Mouse (Mus musculus): ENCODE measurements around the gene Myl12a.

Myl12a gene

GRCm38 (mm10) chr17:71002744-71003094, at the start of gene Myl12a:
Gene Myl12a (minus strand): TSS chr17:71002878.
- DNase-seq (ENCODE audit: low read depth, low spot score): no peak

- no peak for DNase-seq (ENCODE audit: low read depth, low spot score)
Measured at GRCm38 (mm10) chr17:71049292-71049691, 46.6 kb upstream of the Myl12a start.

GRCm38 (mm10) chr17:71046856-71047255, 44.2 kb upstream of the Myl12a start:
- no peak for DNase-seq (ENCODE audit: low read depth, low spot score)

- DNase-seq (ENCODE audit: low read depth, low spot score): no peak
Measured at GRCm38 (mm10) chr17:71045591-71045990, 42.9 kb upstream of the Myl12a start.

- no peak for DNase-seq (ENCODE audit: low read depth, low spot score)
Measured at GRCm38 (mm10) chr17:71042645-71043044, 40.0 kb upstream of the Myl12a start.

GRCm38 (mm10) chr17:71040582-71040880, 37.9 kb upstream of the Myl12a start:
- no peak for DNase-seq (ENCODE audit: low read depth, low spot score)

- peak; percentile 79 for DNase-seq (ENCODE audit: low read depth, low spot score)
Measured at GRCm38 (mm10) chr17:71039851-71040581, 37.3 kb upstream of the Myl12a start.

- no peak for DNase-seq (ENCODE audit: low read depth, low spot score)
Measured at GRCm38 (mm10) chr17:71038812-71039211, 36.1 kb upstream of the Myl12a start.

- DNase-seq (ENCODE audit: low read depth, low spot score): no peak
Measured at GRCm38 (mm10) chr17:71037188-71037587, 34.5 kb upstream of the Myl12a start.

GRCm38 (mm10) chr17:71034472-71034871, 31.8 kb upstream of the Myl12a start:
- no peak for DNase-seq (ENCODE audit: low read depth, low spot score)

GRCm38 (mm10) chr17:71032719-71033118, 30.0 kb upstream of the Myl12a start:
- DNase-seq (ENCODE audit: low read depth, low spot score): no peak

- no peak for DNase-seq (ENCODE audit: low read depth, low spot score)
Measured at GRCm38 (mm10) chr17:71027186-71027585, 24.5 kb upstream of the Myl12a start.

GRCm38 (mm10) chr17:71025922-71026321, 23.2 kb upstream of the Myl12a start:
- DNase-seq (ENCODE audit: low read depth, low spot score): no peak

GRCm38 (mm10) chr17:71024071-71024470, 21.4 kb upstream of the Myl12a start:
- no peak for DNase-seq (ENCODE audit: low read depth, low spot score)

GRCm38 (mm10) chr17:71022841-71023240, 20.2 kb upstream of the Myl12a start:
- DNase-seq (ENCODE audit: low read depth, low spot score): no peak

- DNase-seq (ENCODE audit: low read depth, low spot score): no peak
Measured at GRCm38 (mm10) chr17:71019860-71020259, 17.2 kb upstream of the Myl12a start.

GRCm38 (mm10) chr17:71019309-71019655, 16.6 kb upstream of the Myl12a start:
- DNase-seq (ENCODE audit: low read depth, low spot score): no peak

GRCm38 (mm10) chr17:71018616-71019308, 16.1 kb upstream of the Myl12a start:
- DNase-seq (ENCODE audit: low read depth, low spot score): no peak

- DNase-seq (ENCODE audit: low read depth, low spot score): no peak
Measured at GRCm38 (mm10) chr17:71018151-71018550, 15.5 kb upstream of the Myl12a start.

GRCm38 (mm10) chr17:71017457-71017998, 14.8 kb upstream of the Myl12a start:
- DNase-seq (ENCODE audit: low read depth, low spot score): no peak

GRCm38 (mm10) chr17:71014911-71015310, 12.2 kb upstream of the Myl12a start:
- no peak for DNase-seq (ENCODE audit: low read depth, low spot score)

GRCm38 (mm10) chr17:71013105-71013504, 10.4 kb upstream of the Myl12a start:
- no peak for DNase-seq (ENCODE audit: low read depth, low spot score)

- no peak for DNase-seq (ENCODE audit: low read depth, low spot score)
Measured at GRCm38 (mm10) chr17:71011931-71012662, 9.4 kb upstream of the Myl12a start.
